Mouse (Mus musculus) kidney, embryonic 14.5 days (tissue): Measurements from ENCODE around the gene Arx. TPM values are rescaled to one million over a fixed set of nuclear protein-coding genes. Genes with fewer than 3 reads are reported as not detected.
A peak's percentile ranks its signal among the peaks of the same experiment; 100 is the strongest.

ENCODE experiments used
- ATAC-seq: fragments of 200-750 bp; cut with Nextera tagmentation; 2 replicates; pipeline ENCODE4 v1.8.0; 2017; ENCODE audit warnings: moderate number of reproducible peaks, mild to moderate bottlenecking, moderate TSS enrichment, moderate library complexity; ENCODE audit not compliant: low FRiP score, low TSS enrichment
- H3K27ac ChIP-seq: fragments of 300-500 bp; sonication (generic); 2 replicates; pipeline ENCODE4 v1.5.1; 2014; ENCODE audit warnings: low read depth, mild to moderate bottlenecking, low read length, moderate library complexity, mixed read lengths
- H3K27me3 ChIP-seq: fragments of 300-500 bp; sonication (generic); 2 replicates; pipeline ENCODE4 v1.6.1; 2014; ENCODE audit warnings: mild to moderate bottlenecking, low read length; ENCODE audit not compliant: control insufficient read depth, insufficient read depth
- H3K36me3 ChIP-seq: fragments of 300-500 bp; sonication (generic); 2 replicates; pipeline ENCODE4 v1.6.1; 2014; ENCODE audit warnings: low read length, mixed read lengths; ENCODE audit not compliant: control insufficient read depth, insufficient read depth
- H3K4me1 ChIP-seq: fragments of 300-500 bp; sonication (generic); 2 replicates; pipeline ENCODE4 v1.6.1; 2014; ENCODE audit warnings: low read length, mixed read lengths; ENCODE audit not compliant: control insufficient read depth, insufficient read depth
- H3K4me2 ChIP-seq: fragments of 300-500 bp; sonication (generic); replicated peaks from 2 replicates; pipeline ENCODE4 v1.6.1; 2014; ENCODE audit warnings: low read depth, mild to moderate bottlenecking, low read length
- H3K4me3 ChIP-seq: fragments of 300-500 bp; sonication (generic); 2 replicates; pipeline ENCODE4 v1.5.1; 2014; ENCODE audit warnings: mild to moderate bottlenecking, low read length
- H3K9ac ChIP-seq: fragments of 300-500 bp; sonication (generic); 2 replicates; pipeline ENCODE4 v1.6.1; 2014; ENCODE audit warnings: low read depth, mild to moderate bottlenecking, low read length, moderate library complexity
- H3K9me3 ChIP-seq: fragments of 300-500 bp; sonication (generic); 2 replicates; pipeline ENCODE4 v1.6.1; 2016; ENCODE audit warnings: low read length; ENCODE audit not compliant: control insufficient read depth
- WGBS: fragments of 180-500 bp; shearing (Covaris S2); extraction: QIAGEN DNeasy Blood & Tissue Kit; methylation state at CpG from one replicate; pipeline ENCODE4 v1.1.7; 2014; 5-methylcytosine and 5-hydroxymethylcytosine counted together
- polyA plus RNA-seq: library from polyadenylated mRNA; unstranded; fragments of >200 nt; fragmentation: Nextera tagmentation; extraction: Ambion mirVana; gene quantifications from 2 replicates; pipeline ENCODE4 v1.2.1, GENCODE M21; 2014

Gene Arx
- 0.07 TPM in 1 of 2 replicates, not detected in the other for polyA plus RNA-seq

DNA sequence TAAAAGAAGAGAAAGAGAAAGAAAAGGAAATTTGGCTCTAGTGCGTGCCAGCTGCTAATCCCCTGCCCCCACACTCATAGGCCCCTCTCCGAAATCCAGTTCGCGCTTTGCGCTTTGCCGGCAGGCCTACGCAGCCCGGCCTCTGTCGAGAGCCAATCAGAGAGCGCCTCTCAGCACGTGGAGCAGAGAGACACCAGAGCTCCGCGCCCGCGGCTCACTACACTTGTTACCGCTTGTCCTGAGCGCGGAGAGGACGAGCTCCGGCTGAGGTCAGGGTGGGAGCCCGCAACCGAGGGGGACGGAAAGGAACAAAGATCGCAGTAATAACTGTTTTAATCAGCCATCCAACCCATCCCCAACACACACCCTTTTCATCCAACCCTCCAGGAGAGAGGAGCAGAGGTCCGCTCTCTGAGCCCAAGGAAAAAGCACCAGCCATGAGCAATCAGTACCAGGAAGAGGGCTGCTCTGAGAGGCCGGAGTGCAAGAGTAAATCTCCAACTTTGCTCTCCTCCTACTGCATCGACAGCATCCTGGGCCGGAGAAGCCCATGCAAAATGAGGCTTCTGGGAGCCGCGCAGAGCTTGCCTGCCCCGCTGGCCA lies at the start of gene Arx:
Arx (plus strand) TSS at position 155 of the 603 bp plus-strand sequence.
- H3K9me3 ChIP-seq = no peaks in the 10 kb centered on the region
- peak within 1 kb of the TSS; percentile 8; the same call in 1 of the 2 replicates for H3K4me2 ChIP-seq
- no peak within 1 kb of the TSS for H3K9ac ChIP-seq
- no peaks in the 10 kb centered on the region for H3K36me3 ChIP-seq
- peaks cover 78% of the 10 kb centered on the region for H3K27me3 ChIP-seq
- H3K4me1 ChIP-seq = no peaks in the 10 kb centered on the region
- WGBS = 21% methylated on average over 31 of the region's 31 CpGs
- no peak within 1 kb of the TSS for H3K27ac ChIP-seq
- peak; percentile 95 for ATAC-seq
- no peak within 1 kb of the TSS; the same call in 1 of the 2 replicates for H3K4me3 ChIP-seq

GRCm38 (mm10) chrX:93251329-93251728 lies 34.9 kb upstream of the Arx start:
- no peak overlapping the region for H3K4me3 ChIP-seq
- H3K36me3 ChIP-seq = no peaks in the 10 kb centered on the region
- WGBS = 89% methylated on average over 1 of the region's 1 CpGs
- no peak overlapping the region for H3K4me2 ChIP-seq
- H3K9me3 ChIP-seq = no peaks in the 10 kb centered on the region
- H3K27ac ChIP-seq = no peak overlapping the region
- no peaks in the 10 kb centered on the region for H3K27me3 ChIP-seq
- no peak overlapping the region for H3K9ac ChIP-seq
- no peak for ATAC-seq
- H3K4me1 ChIP-seq = no peaks in the 10 kb centered on the region

DNA sequence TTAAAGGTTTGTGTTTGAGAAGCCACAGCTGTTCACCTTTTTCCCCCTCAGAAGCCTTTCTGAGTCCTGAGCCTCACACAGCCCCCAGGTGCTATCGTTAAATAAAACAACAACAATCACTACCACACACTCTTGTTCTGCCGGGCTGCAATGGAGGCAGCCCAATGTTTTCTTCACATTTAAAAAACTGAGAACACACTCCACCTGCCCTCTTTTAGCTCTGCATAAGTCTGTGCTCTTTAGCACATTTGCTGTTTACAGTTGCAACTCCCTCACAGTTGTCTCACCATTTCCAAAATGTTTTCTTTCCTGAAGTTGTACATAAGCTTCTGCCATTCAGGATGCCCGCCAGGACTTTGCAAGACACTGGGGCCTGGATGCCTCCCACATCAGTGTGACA lies 10.6 kb upstream of the Arx start:
- no peak overlapping the region for H3K4me3 ChIP-seq
- no peak overlapping the region for H3K4me2 ChIP-seq
- no peaks in the 10 kb centered on the region for H3K4me1 ChIP-seq
- no peaks in the 10 kb centered on the region for H3K36me3 ChIP-seq
- no peak overlapping the region for H3K27ac ChIP-seq
- H3K9ac ChIP-seq = no peak overlapping the region
- peaks cover 22% of the 10 kb centered on the region; the same call in 1 of the 2 replicates for H3K27me3 ChIP-seq
- 51% methylated on average over 3 of the region's 3 CpGs for WGBS
- no peak for ATAC-seq
- H3K9me3 ChIP-seq = no peaks in the 10 kb centered on the region

GRCm38 (mm10) chrX:93279940-93280339 lies 6.3 kb upstream of the Arx start:
- no peak for ATAC-seq

GRCm38 (mm10) chrX:93281028-93281723 lies 5.1 kb upstream of the Arx start:
- Histone ChIP-seq H3K9me3 (no peaks in the 10 kb centered on the region), H3K27ac (no peak overlapping the region), H3K4me1 (no peaks in the 10 kb centered on the region), H3K27me3 (peaks cover 66% of the 10 kb centered on the region), H3K4me3 (peak overlapping the region; percentile 6; the same call in 1 of the 2 replicates), H3K4me2 (no peak overlapping the region; the same call in 1 of the 2 replicates), H3K9ac (no peak overlapping the region), H3K36me3 (no peaks in the 10 kb centered on the region)
- 22% methylated on average over 23 of the region's 23 CpGs for WGBS
- peak; percentile 71; the same call in 1 of the 2 replicates for ATAC-seq

More at GRCm38 (mm10) chrX:93279940-93280339, 6.3 kb upstream of the Arx start:
- Histone ChIP-seq H3K27me3 (peaks cover 55% of the 10 kb centered on the region), H3K9ac (no peak overlapping the region), H3K4me3 (no peak overlapping the region), H3K4me2 (no peak overlapping the region), H3K9me3 (no peaks in the 10 kb centered on the region), H3K36me3 (no peaks in the 10 kb centered on the region), H3K4me1 (no peaks in the 10 kb centered on the region), H3K27ac (no peak overlapping the region)
- 51% methylated on average over 7 of the region's 11 CpGs for WGBS

DNA sequence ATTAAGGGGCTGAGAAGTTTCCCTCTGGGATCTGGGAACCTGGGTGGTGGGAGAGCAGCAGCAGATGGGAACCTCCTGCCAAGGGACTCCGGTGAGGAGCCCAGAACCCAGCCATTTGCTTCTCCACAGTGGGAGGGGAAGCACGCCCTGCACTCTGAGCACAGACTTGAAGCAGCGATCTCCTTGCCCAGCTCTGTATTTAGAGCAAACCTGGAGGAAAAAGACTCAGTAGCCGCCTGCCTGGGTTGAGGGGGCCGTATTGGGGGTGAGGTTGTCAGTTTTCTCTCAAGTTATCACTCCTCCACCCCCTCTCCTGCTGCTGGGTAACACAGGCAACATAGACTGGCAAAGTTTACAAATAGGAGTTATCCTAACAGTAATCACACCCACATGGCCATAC lies 4.5 kb upstream of the Arx start:
- Histone ChIP-seq H3K4me3 (peak overlapping the region; percentile 6; the same call in 1 of the 2 replicates), H3K4me2 (no peak overlapping the region), H3K27me3 (peaks cover 69% of the 10 kb centered on the region), H3K36me3 (no peaks in the 10 kb centered on the region), H3K9me3 (no peaks in the 10 kb centered on the region), H3K27ac (no peak overlapping the region), H3K4me1 (no peaks in the 10 kb centered on the region), H3K9ac (no peak overlapping the region)
- ATAC-seq = no peak; the same call in 1 of the 2 replicates
- WGBS = 20% methylated on average over 5 of the region's 5 CpGs

- Histone ChIP-seq H3K9me3 (no peaks in the 10 kb centered on the region), H3K9ac (no peak overlapping the region), H3K4me2 (no peak overlapping the region), H3K27ac (no peak overlapping the region), H3K27me3 (peaks cover 82% of the 10 kb centered on the region), H3K36me3 (no peaks in the 10 kb centered on the region), H3K4me1 (no peaks in the 10 kb centered on the region), H3K4me3 (no peak overlapping the region)
- whole genome bisulfite sequencing = 25% methylated on average over 10 of the region's 10 CpGs
- ATAC-seq = no peak
Measured at GRCm38 (mm10) chrX:93285091-93285490, 1.2 kb upstream of the Arx start.

GRCm38 (mm10) chrX:93288339-93288738 lies 2.1 kb downstream of the Arx start:
- Histone ChIP-seq H3K4me1 (no peaks in the 10 kb centered on the region), H3K9me3 (no peaks in the 10 kb centered on the region), H3K36me3 (no peaks in the 10 kb centered on the region), H3K9ac (no peak overlapping the region), H3K4me2 (peak overlapping the region; percentile 46), H3K4me3 (peak overlapping the region; percentile 29), H3K27ac (no peak overlapping the region), H3K27me3 (peaks cover 77% of the 10 kb centered on the region)
- ATAC-seq = no peak
- 20% methylated on average over 30 of the region's 37 CpGs for WGBS

GRCm38 (mm10) chrX:93289076-93289475 lies 2.8 kb downstream of the Arx start:
- no peaks in the 10 kb centered on the region for H3K4me1 ChIP-seq
- H3K4me3 ChIP-seq = peak overlapping the region; percentile 29
- 21% methylated on average over 36 of the region's 37 CpGs for WGBS
- no peak overlapping the region for H3K27ac ChIP-seq
- no peak for ATAC-seq
- H3K27me3 ChIP-seq = peaks cover 81% of the 10 kb centered on the region
- peak overlapping the region; percentile 46 for H3K4me2 ChIP-seq
- no peaks in the 10 kb centered on the region for H3K36me3 ChIP-seq
- no peak overlapping the region for H3K9ac ChIP-seq
- H3K9me3 ChIP-seq = no peaks in the 10 kb centered on the region
